Mouse (Mus musculus): ENCODE results near the gene Tm9sf4. TPM values are rescaled to one million over a fixed set of nuclear protein-coding genes. Genes with fewer than 3 reads are reported as not detected.

Tm9sf4 gene
- polyA plus RNA-seq, 1 experiment = 32.4 TPM

- Histone ChIP-seq H3K36me3 (replicated peaks; ENCODE audit: low read length) (peaks cover 52% of the 10 kb centered on the region), H3K4me1 (peaks cover 76% of the 10 kb centered on the region), H3K9me3 (no peaks in the 10 kb centered on the region), H3K27me3 (replicated peaks) (no peaks in the 10 kb centered on the region), H3K4me3 (replicated peaks) (peak overlapping the region; percentile 97)
- TF ChIP-seq GATA1 (IDR thresholded peaks at IDR 0.05; ENCODE audit: borderline replicate concordance, low read length) (no peak), FLI1 (IDR thresholded peaks at IDR 0.05; ENCODE audit: low read length) (no peak)
These were observed 78.9 kb downstream of the Tm9sf4 start for GRCm38 (mm10) chr2:153239860-153240480.

DNA sequence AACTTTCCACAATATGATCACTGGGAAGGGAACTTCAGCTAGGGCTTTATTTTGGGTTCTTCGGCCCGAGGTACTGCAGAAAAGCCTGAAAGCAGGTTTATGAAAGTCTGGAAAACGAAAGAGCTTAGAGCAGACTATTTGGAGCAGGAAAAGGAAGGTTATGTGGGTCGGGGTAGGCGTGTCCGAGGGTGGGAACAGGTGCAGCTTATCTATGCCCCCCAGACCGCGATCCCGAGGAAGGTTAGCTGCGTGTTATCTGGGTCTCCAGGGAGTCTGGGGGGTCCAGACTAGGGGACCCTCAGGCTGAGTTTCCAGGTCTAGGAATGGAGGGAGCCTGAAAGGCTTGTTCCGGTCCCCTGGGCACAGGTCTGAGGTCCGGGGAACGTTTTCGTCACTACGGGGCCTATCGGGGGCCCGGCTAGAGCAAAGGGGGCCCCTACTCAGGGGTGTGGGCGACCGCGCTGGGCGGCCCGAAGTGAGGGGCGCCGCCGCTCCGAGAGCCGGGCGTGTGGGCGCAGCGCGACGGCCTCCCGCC is 79.7 kb downstream of the Tm9sf4 start:
- peaks cover 51% of the 10 kb centered on the region for H3K36me3 ChIP-seq (replicated peaks; ENCODE audit: low read length)
- peaks cover 81% of the 10 kb centered on the region for H3K4me1 ChIP-seq

GRCm38 (mm10) chr2:153241250-153242014 is 80.3 kb downstream of the Tm9sf4 start, which contains the start of the genes Plagl2 and Pofut1:
Gene Plagl2 (minus strand): TSS chr2:153241426.
Gene Pofut1 (plus strand): TSS chr2:153241533.
- Histone ChIP-seq H3K36me3 (replicated peaks; ENCODE audit: low read length) (peaks cover 49% of the 10 kb centered on the region), H3K4me1 (peaks cover 79% of the 10 kb centered on the region), H3K27me3 (replicated peaks) (no peaks in the 10 kb centered on the region), H3K4me3 (replicated peaks) (peak within 1 kb of the TSS; percentile 97), H3K9me3 (no peaks in the 10 kb centered on the region)
- TF ChIP-seq GATA1 (IDR thresholded peaks at IDR 0.05; ENCODE audit: borderline replicate concordance, low read length) (no peak), FLI1 (IDR thresholded peaks at IDR 0.05; ENCODE audit: low read length) (no peak)

More for the DNA sequence above, 79.7 kb downstream of the Tm9sf4 start:
- Histone ChIP-seq H3K9me3 (no peaks in the 10 kb centered on the region), H3K4me3 (replicated peaks) (peak overlapping the region; percentile 97), H3K27me3 (replicated peaks) (no peaks in the 10 kb centered on the region)
- no peak for TF ChIP-seq FLI1 (IDR thresholded peaks at IDR 0.05; ENCODE audit: low read length)
- no peak for TF ChIP-seq GATA1 (IDR thresholded peaks at IDR 0.05; ENCODE audit: borderline replicate concordance, low read length)

- H3K4me1 ChIP-seq = peaks cover 71% of the 10 kb centered on the region
- no peaks in the 10 kb centered on the region for H3K27me3 ChIP-seq (replicated peaks)
- H3K9me3 ChIP-seq = no peaks in the 10 kb centered on the region
- H3K36me3 ChIP-seq (replicated peaks; ENCODE audit: low read length) = peaks cover 42% of the 10 kb centered on the region
- TF ChIP-seq GATA1 (IDR thresholded peaks at IDR 0.05; ENCODE audit: borderline replicate concordance, low read length) = no peak
- TF ChIP-seq FLI1 (IDR thresholded peaks at IDR 0.05; ENCODE audit: low read length) = no peak
- H3K4me3 ChIP-seq (replicated peaks) = peak overlapping the region; percentile 97
These were observed 81.1 kb downstream of the Tm9sf4 start for GRCm38 (mm10) chr2:153242156-153242555.

DNA sequence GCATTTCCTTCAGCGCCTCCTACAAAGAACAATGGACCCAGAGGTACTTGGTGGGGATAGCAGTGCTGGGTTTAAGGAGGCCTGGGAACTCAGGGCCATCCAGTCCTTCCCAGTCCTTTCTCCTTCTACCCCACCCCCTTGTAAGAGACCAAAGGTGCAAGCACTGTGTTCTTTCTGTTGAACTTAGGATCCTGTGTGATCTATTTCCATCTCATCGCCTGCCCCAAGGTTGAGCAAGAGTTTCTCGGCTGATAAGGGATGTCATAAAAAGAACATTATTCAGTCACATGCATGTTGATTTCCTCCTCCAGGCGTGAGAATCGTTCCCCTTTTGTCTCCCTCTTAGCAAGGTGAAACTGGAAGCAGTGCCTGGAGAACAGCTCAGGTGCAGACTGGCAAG is 88.6 kb downstream of the Tm9sf4 start:
- H3K36me3 ChIP-seq (replicated peaks; ENCODE audit: low read length) = peaks cover 75% of the 10 kb centered on the region
- no peaks in the 10 kb centered on the region for H3K9me3 ChIP-seq
- TF ChIP-seq GATA1 (IDR thresholded peaks at IDR 0.05; ENCODE audit: borderline replicate concordance, low read length) = no peak
- no peak for TF ChIP-seq FLI1 (IDR thresholded peaks at IDR 0.05; ENCODE audit: low read length)
- H3K4me3 ChIP-seq (replicated peaks) = no peak overlapping the region
- no peaks in the 10 kb centered on the region for H3K27me3 ChIP-seq (replicated peaks)
- H3K4me1 ChIP-seq = peaks cover 14% of the 10 kb centered on the region

- no peak overlapping the region for H3K4me3 ChIP-seq (replicated peaks)
- peaks cover 78% of the 10 kb centered on the region for H3K36me3 ChIP-seq (replicated peaks; ENCODE audit: low read length)
- peaks cover 21% of the 10 kb centered on the region for H3K4me1 ChIP-seq
- no peaks in the 10 kb centered on the region for H3K9me3 ChIP-seq
- TF ChIP-seq GATA1 (IDR thresholded peaks at IDR 0.05; ENCODE audit: borderline replicate concordance, low read length) = no peak
- no peaks in the 10 kb centered on the region for H3K27me3 ChIP-seq (replicated peaks)
These were observed 95.5 kb downstream of the Tm9sf4 start for GRCm38 (mm10) chr2:153256604-153257003.

DNA sequence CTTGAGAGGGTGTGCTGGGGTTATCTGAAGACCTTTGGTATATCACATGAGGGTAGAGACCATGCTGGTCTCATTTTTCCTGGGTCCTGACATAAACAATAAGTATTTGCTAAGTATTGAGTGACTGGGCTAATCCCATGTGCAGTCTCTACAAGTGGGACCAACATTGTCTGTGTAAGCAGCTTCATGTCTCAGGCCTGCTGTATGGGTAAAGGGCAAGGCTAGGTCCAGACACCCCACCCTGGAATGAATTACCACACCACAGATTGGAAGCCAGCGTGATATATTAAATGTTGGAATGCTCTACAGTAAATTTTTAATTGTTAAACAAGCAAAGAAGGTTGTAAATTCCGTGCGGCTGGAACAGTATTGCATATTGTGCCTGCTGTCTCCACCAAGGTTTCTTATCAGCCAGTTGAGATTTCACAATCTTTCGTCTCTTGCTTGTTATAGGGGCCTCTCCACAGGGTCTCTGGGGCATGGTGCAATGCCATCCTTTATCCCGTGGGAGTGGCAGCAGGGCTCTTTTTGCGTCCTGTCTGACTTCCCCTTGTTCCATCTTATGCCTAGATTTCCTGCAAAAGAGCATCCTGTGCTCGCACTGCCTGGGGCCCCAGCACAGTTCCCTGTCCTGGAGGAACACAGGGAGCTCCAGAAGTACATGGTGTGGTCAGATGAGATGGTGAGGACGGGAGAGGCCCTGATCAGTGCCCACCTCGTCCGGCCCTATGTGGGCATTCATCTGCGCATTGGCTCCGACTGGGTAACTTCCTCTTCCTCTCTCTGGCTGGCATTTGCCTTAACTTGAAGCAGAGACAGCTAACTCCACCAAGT is 98.1 kb downstream of the Tm9sf4 start:
- Histone ChIP-seq H3K4me3 (replicated peaks) (no peak overlapping the region), H3K4me1 (peaks cover 29% of the 10 kb centered on the region), H3K9me3 (0 out of 2 replicates have a peak, but pooled peaks cover 4% of the 10 kb centered on the region), H3K27me3 (replicated peaks) (no peaks in the 10 kb centered on the region), H3K36me3 (replicated peaks; ENCODE audit: low read length) (peaks cover 78% of the 10 kb centered on the region)
- no peak for TF ChIP-seq FLI1 (IDR thresholded peaks at IDR 0.05; ENCODE audit: low read length)
- TF ChIP-seq GATA1 (IDR thresholded peaks at IDR 0.05; ENCODE audit: borderline replicate concordance, low read length) = no peak

Other genes starting within 250 kb of the Tm9sf4 start
- 0.15 TPM in 1 of 2 replicates, not detected in the other for gene Mylk2, start 250.0 kb upstream of the Tm9sf4 start, polyA plus RNA-seq (2012; ENCODE audit: insufficient read depth, low replicate concordance)
- 3.2 and 4.6 TPM in 2 replicates for gene Foxs1, start 228.1 kb upstream of the Tm9sf4 start, polyA plus RNA-seq (2012; ENCODE audit: insufficient read depth, low replicate concordance)
- gene Dusp15, start 209.6 kb upstream of the Tm9sf4 start, polyA plus RNA-seq (2012; ENCODE audit: insufficient read depth, low replicate concordance) = 1.0 TPM in 1 of 2 replicates, not detected in the other
- gene Ttll9, start 198.8 kb upstream of the Tm9sf4 start, polyA plus RNA-seq (2012; ENCODE audit: insufficient read depth, low replicate concordance) = 0.22 TPM in 1 of 2 replicates, not detected in the other
- 9.7 and 47.3 TPM in 2 replicates for gene Pdrg1, start 145.9 kb upstream of the Tm9sf4 start, polyA plus RNA-seq (2012; ENCODE audit: insufficient read depth, low replicate concordance)
- gene Xkr7, start 129.5 kb upstream of the Tm9sf4 start, polyA plus RNA-seq (2012; ENCODE audit: insufficient read depth, low replicate concordance) = not detected in 2 replicates
- not detected in 2 replicates for gene Ccm2l, start 95.3 kb upstream of the Tm9sf4 start, polyA plus RNA-seq (2012; ENCODE audit: insufficient read depth, low replicate concordance)
- 1.9 and 8.1 TPM in 2 replicates for gene Hck, start 52.8 kb upstream of the Tm9sf4 start, polyA plus RNA-seq (2012; ENCODE audit: insufficient read depth, low replicate concordance)
- gene Tspyl3, start 64.1 kb downstream of the Tm9sf4 start, polyA plus RNA-seq (2012; ENCODE audit: insufficient read depth, low replicate concordance) = 3.3 and 3.6 TPM in 2 replicates
- gene Plagl2, start 80.1 kb downstream of the Tm9sf4 start, polyA plus RNA-seq (2012; ENCODE audit: insufficient read depth, low replicate concordance) = 5.7 and 6.8 TPM in 2 replicates
- 2.1 and 3.0 TPM in 2 replicates for gene Pofut1, start 80.2 kb downstream of the Tm9sf4 start, polyA plus RNA-seq (2012; ENCODE audit: insufficient read depth, low replicate concordance)
- 0.89 TPM in 1 of 2 replicates, not detected in the other for gene Kif3b, start 130.1 kb downstream of the Tm9sf4 start, polyA plus RNA-seq (2012; ENCODE audit: insufficient read depth, low replicate concordance)
- gene Asxl1, start 184.5 kb downstream of the Tm9sf4 start, polyA plus RNA-seq (2012; ENCODE audit: insufficient read depth, low replicate concordance) = 1.3 and 2.1 TPM in 2 replicates

Measured in megakaryocyte, embryonic 14.5 days (primary cell).